Mouse (Mus musculus): Measurements from ENCODE around the gene Cdc42ep1. TPM values are rescaled to one million over a fixed set of nuclear protein-coding genes. Genes with fewer than 3 reads are reported as not detected.
A peak's percentile ranks its signal among the peaks of the same experiment; 100 is the strongest.
"Not testable (repeated sequence)": the region's sequence is repeated elsewhere in the genome, so short reads cannot be mapped to it uniquely, and the experiment has no call there.

Cdc42ep1 gene
- total RNA-seq, 2 experiments from 2014 or later: 26.3 to 35.0 TPM

DNA sequence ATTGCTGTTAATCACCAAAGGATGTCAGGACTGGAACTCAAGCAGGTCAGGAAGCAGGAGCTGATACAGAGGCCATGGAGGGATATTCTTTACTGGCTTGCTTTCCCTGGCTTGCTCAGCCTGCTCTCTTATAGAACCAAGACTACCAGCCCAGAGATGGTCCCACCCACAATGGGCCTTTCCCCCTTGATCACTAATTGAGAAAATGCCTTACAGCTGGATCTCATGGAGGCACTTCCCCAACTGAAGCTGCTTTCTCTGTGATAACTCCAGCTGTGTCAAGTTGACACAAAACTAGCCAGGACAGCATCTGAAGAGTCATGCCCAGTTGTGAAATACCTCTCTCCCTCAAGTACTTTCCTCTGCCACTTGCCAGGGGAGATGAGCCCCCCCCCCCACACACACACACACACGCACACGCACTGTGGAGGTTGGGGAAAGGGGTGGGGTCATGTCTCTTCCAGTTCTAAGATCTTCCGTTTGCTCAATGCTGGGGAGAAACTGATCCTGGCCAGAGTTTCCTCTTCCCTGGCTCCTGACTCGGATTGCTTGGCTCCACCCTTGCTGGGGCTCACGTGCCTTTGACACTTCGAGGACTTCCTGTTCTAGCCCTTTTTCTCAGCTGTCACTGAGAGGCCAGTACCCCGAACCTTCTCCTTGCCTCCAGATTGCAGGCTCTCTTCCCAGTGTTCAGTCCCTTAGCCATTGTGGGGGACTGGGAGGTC, 36.5 kb downstream of the Cdc42ep1 start:
- not testable (repeated sequence) for DNase-seq

DNA sequence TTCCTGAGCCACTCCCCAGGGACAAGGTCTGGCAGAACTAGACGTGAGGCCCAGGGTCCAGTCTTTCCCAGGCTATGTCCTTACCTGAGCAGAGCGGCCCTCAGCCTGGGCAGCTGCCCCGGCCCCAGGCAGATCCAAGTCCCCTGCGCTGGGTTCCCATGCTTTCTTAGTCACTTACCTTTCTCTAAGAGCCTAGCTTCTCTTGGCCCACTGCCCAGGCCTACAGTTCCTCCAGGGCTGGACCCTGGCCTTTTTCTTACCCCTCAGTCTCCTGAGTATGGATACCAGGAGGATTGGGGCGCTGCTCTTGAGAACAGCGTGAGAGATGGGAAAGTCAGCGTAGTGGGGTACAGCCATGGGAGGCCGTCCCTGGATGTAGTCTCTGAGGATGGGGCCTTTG, 38.0 kb downstream of the Cdc42ep1 start:
- DNase-seq: no peak

- DNase-seq: no peak
Observed at GRCm38 (mm10) chr15:78881828-78882227, 39.4 kb downstream of the Cdc42ep1 start.

GRCm38 (mm10) chr15:78889401-78889853, 47.0 kb downstream of the Cdc42ep1 start:
- DNase-seq: no peak

DNA sequence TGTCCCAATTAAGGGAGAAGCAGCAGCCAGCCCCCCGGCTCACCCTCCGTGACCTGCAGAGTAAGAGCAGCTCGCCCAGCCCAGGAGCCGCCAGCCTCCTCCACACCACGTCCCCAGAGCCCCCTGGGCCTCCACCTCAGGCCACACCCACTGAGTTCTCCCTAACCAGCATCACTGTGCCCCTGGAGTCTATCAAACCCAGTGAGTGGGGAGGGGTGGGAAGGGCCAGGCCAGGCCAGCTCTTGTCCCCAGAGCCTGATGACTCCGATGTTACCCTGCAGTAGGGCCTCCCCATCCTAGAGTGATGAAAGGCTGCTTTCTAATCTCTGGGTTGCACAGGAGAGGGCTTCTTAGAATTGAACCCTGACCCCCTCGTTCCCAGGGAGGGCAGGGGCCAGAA, 50.0 kb downstream of the Cdc42ep1 start:
- no peak for DNase-seq

- DNase-seq: no peak
Observed at GRCm38 (mm10) chr15:78894726-78895125, 52.3 kb downstream of the Cdc42ep1 start.

DNA sequence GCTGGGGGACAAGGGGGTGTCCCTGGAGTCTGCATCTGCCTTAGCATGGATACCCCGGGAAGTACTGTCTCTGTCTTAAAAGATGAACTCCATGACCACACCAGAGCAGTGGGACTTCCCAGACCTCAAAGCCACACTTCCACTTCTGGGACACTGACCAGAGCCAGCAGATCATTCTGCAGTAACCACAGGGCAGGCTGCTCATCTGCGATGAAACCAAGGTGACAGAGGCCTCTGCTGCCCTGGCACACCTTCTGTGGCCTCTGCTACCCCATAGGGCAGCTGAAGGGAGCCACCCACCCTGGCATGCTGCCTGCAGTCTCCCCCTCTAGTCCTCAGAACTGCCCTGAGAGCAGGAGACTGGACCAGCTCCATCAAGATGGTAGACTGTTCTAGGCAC, 53.3 kb downstream of the Cdc42ep1 start:
- DNase-seq: no peak

DNA sequence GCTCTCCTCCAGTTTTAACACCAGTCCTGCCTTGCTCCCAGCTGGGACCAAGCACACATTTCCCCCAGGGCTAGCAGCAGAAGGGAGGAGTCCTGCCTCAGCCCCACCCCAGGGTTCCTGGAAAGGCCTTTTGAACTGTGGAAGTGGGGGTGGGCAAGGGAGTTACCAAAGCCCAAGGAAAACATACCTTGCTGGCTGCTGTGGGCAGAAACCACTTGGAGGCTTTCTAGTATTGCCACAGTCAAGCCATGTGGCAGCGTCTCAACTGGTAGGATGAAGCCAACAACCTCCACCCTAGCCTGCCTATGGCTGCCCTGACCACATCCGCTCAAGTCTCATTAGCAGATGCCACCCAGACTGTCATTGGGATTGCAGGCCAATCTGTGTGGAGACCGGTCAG, 53.7 kb downstream of the Cdc42ep1 start:
- no peak for DNase-seq

GRCm38 (mm10) chr15:78897488-78897887, 55.1 kb downstream of the Cdc42ep1 start:
- DNase-seq: no peak

GRCm38 (mm10) chr15:78898507-78899001, 56.1 kb downstream of the Cdc42ep1 start:
- no peak for DNase-seq

DNA sequence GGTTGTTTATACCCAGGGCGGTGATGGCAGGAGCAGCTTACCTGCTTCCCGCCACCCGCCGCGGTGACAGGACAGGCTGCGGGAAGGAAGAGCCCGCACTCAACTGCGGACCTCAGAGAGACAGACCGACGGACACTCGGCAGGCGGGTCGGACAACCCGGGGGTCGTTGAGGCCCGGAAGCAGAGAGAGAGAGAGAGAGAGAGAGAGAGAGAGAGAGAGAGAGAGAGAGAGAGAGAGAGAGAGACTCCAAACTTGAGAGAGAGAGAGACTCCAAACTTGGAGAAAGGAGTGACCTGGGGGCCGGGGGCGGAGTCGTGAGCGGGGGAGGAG, 57.0 kb downstream of the Cdc42ep1 start, which contains the start of gene Gm49510:
TSS of gene Gm49510 (plus strand) at position 259 of the 331 bp plus-strand sequence.
- DNase-seq: no peak

GRCm38 (mm10) chr15:78899740-78900584, 57.5 kb downstream of the Cdc42ep1 start, which contains the start of gene Sh3bp1:
Sh3bp1 (plus strand) TSS chr15:78899768.
- peak; percentile 75 for DNase-seq

Small RNA genes lying within 50 kb of the gene (microRNA-seq; reads per million reads assigned to microRNA genes)
- gene Mir6955: 0 to 0.32 reads per million in 2 experiments

Other genes starting within 250 kb of the Cdc42ep1 start
- gene Cyth4, start 245.6 kb upstream of the Cdc42ep1 start, total RNA-seq (2021): 1 to 10 TPM; 3.1 to 7.7 TPM
- gene Elfn2, start 123.9 kb upstream of the Cdc42ep1 start, total RNA-seq (2021): under 1 TPM; 0.20 to 0.23 TPM
- 1 to 10 TPM; 7.9 to 9.5 TPM for gene Mfng, start 69.1 kb upstream of the Cdc42ep1 start, total RNA-seq (2021)
- 10 to 100 TPM in 1 of 2 experiments, 1 to 10 TPM in 1; 9.3 to 11.3 TPM for gene Card10, start 39.6 kb upstream of the Cdc42ep1 start, total RNA-seq (2021)
- not detected for gene Lgals2, start 12.9 kb downstream of the Cdc42ep1 start, total RNA-seq (2021)
- 10 to 100 TPM; 31.1 to 33.8 TPM for gene Gga1, start 34.6 kb downstream of the Cdc42ep1 start, total RNA-seq (2021)
- gene Gm49510, start 57.0 kb downstream of the Cdc42ep1 start, total RNA-seq (2021): not detected
- gene Sh3bp1, start 57.1 kb downstream of the Cdc42ep1 start, total RNA-seq (2021): 10 to 100 TPM in 1 of 2 experiments, 1 to 10 TPM in 1; 6.0 to 11.6 TPM
- 10 to 100 TPM in 1 of 2 experiments, 1 to 10 TPM in 1; 9.4 to 10.1 TPM for gene Pdxp, start 71.3 kb downstream of the Cdc42ep1 start, total RNA-seq (2021)
- 100 to 1,000 TPM; 679 to 727 TPM for gene Lgals1, start 84.1 kb downstream of the Cdc42ep1 start, total RNA-seq (2021)
- 10 to 100 TPM; 27.1 to 30.7 TPM for gene Nol12, start 92.3 kb downstream of the Cdc42ep1 start, total RNA-seq (2021)
- gene Triobp, start 105.1 kb downstream of the Cdc42ep1 start, total RNA-seq (2021): 10 to 100 TPM; 65.1 to 76.8 TPM
- 100 to 1,000 TPM; 193 to 214 TPM for gene H1f0, start 185.8 kb downstream of the Cdc42ep1 start, total RNA-seq (2021)
- gene Galr3, start 199.3 kb downstream of the Cdc42ep1 start, total RNA-seq (2021): under 1 TPM; 0.25 to 0.35 TPM
- 1 to 10 TPM; 6.1 to 8.6 TPM for gene Ankrd54, start 220.3 kb downstream of the Cdc42ep1 start, total RNA-seq (2021)
- 10 to 100 TPM; 80.0 to 86.2 TPM for gene Eif3l, start 232.6 kb downstream of the Cdc42ep1 start, total RNA-seq (2021)